Mouse (Mus musculus) thymus, adult 2 months (tissue): ENCODE results near the gene 3110082I17Rik.

Source experiments
- CTCF ChIP-seq: fragments of 200-500 bp; IDR thresholded peaks from 2 replicates; pipeline ENCODE4 v1.5.1; 2012; ENCODE audit warnings: mild to moderate bottlenecking, control low read depth, low read length, moderate library complexity, borderline replicate concordance; ENCODE audit not compliant: control insufficient read depth, poor library complexity, insufficient read depth; ENCODE audit errors: extremely low read depth
- POLR2A ChIP-seq: fragments of 200-500 bp; IDR thresholded peaks from 2 replicates; pipeline ENCODE4 v1.6.1; 2012; ENCODE audit warnings: mild to moderate bottlenecking, low read length, control low read depth, moderate library complexity; ENCODE audit not compliant: control insufficient read depth, poor library complexity, insufficient read depth; ENCODE audit errors: extremely low read depth

DNA sequence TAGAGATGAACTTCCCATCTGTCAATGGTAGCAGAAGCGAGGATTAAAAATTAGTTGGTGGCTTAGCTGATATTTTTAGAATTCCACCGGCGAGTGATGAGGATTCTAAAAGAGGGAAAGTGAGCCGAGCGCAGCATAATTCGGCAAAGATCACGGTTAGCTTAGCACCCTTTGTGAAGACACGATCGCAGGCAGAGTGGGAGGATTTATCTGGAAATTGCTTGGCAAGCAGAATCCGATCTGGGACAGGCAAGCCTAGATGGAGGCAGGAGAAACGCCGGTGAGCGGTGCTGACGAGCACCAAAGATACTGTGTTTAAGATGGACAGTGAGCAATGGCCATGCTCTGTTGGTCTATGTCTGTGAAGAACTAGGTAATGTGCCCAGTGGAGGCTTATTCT is 42.0 kb upstream of the 3110082I17Rik start:
- TF ChIP-seq CTCF: no peak
- no peak for TF ChIP-seq POLR2A
